Mouse (Mus musculus): ENCODE data around the gene Gpr157. TPM values are rescaled to one million over a fixed set of nuclear protein-coding genes. Genes with fewer than 3 reads are reported as not detected.
A peak's percentile ranks its signal among the peaks of the same experiment; 100 is the strongest.
"Not testable (repeated sequence)": the region's sequence is repeated elsewhere in the genome, so short reads cannot be mapped to it uniquely, and the experiment has no call there.

Gene Gpr157
- 1 to 10 TPM; 1.0 to 1.6 TPM for total RNA-seq (2021)
- long read RNA-seq, result 0 reads

DNA sequence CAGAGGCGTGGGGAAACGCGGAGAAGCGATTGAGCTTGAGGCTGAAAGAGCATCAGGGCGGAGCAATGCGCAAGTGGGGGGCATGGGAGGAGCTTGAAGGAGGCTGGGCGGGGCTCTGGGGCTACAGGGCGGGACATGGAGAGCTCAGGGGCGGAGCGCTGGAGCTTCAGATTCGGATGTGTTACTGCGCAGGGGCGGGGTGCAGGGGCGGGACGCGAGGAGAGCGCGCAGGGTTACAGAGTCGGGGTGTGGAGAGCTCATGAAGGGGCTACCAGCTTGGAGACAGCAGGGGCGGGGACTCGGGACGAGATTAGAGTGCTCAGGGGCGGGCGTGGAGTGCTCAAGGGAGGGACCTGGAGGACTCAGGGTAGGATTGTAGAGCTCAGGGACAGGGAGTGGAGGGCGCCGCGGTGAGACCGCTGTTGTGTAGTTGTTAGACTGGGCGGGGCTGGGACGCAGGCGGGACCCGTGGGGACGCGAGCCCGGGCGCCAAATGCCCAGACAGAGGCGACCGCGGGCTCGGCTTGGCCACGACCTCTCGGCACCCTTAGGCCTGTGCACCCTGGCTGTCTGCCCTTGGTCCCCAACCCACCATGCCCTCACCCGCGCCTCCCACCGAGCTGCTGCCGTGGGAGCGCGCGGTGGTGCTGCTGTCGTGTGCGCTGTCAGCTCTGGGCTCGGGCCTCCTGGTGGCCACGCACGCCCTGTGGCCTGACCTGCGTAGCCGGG is at the start of gene Gpr157:
Gene Gpr157 (plus strand): TSS at position 205 of the 729 bp plus-strand sequence.
- peak; percentile 83 to 87 for DNase-seq (ENCODE audit: low spot score in 2 of 2)

DNA sequence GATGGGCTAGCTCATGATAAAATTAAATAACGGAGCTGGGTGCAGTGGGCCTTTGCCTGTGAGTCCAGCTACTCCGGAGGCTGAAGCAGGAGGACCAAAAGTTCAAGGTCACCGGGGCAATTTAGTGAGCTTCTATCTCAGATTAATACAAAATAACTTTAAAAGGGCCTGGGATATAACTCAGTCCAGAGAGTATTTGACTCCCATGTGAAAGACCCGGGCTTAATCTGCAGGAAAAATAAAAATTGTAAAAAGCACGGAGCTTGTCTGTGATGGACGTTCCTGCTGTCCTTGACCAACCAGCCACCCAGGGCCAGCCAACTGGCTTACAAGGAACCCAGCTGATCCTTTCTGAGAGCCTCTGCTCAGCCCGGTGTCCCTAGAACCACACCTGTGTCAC is 48.6 kb upstream of the Gpr157 start:
- DNase-seq (ENCODE audit: low spot score in 2 of 2), result no peak

DNA sequence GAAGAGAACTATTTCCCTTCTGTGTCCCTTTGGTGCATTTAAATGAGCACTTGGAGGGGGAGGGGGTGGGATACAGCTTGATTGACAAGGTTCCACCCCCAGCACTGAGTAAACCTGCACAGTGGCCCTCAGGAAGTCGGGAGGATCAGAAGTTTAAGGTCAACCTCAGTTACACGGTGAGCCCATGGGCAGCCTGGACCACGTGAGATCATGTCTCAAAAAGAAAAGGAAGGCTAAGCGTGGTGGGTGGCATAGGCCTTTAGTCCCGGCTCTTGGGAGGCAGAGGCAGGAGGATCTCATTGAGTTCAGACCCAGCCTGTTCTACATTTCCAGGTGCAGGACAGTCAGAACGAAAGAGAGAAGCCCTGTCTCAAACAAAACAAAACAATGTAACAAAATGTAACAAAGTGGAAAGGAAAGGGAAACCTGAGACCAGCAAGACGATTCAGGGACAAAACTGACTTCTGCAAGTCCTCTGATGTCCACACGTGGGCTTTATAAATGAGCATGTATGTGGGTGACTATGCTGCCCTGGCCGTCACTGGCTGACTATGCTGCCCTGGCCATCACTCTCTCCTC is 47.1 kb upstream of the Gpr157 start:
- DNase-seq (ENCODE audit: low spot score in 2 of 2), result no peak

DNA sequence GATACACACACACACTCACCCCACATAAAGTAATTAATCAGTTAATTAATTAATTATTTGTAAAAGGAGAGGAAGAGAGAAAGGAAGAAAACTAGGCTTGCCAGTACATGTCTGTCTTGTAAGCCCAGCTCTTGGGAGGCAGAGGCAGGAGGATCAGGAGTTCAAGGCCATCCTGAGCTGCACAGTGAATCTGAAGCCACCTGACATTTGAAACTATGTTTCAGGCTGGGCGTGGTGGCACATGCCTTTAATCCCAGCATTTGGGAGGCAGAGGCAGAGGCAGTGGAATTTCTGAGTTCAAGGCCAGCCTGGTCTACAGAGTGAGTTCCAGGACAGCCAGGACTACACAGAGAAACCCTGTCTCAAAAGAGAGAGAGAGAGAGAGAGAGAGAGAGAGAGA is 46.3 kb upstream of the Gpr157 start:
- not testable (repeated sequence) for DNase-seq (ENCODE audit: low spot score in 2 of 2)

DNA sequence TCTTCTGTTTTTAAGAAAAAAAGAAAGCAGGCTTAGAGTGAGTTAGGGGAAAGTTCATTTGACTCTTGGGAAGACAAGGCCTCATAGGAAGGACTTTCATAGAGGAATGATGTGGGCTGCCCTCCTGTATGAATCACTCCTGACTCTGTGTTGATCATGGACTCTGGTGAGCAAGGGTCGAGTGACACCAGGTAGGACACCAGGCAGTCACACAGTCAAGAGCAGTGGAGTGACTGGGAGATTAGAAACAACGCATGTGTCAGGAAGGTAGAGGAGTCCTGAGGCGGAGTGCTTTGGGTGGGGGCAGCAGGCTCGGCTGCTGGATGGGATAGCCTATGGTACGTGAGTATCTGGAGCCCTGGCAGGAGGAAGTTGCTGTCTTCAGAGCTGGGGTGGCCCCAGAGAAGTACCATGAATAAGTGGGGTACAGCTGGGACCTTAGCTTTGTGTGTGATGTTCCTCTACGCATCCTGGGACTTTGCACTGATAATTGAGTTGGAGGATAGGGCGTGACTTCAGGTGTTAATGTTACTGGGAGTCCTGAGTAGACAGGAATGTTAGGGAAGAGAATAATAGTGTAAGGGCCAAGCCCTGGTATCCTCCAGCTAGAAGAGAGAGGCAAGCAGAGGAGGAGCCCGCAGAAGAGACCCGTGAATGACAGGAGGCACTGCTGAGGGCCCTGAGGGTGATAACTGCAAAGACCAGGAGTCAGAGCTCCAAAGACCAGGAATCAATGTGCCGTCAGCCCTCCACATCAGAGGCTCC is 45.6 kb upstream of the Gpr157 start:
- no peak for DNase-seq (ENCODE audit: low spot score in 2 of 2)

DNA sequence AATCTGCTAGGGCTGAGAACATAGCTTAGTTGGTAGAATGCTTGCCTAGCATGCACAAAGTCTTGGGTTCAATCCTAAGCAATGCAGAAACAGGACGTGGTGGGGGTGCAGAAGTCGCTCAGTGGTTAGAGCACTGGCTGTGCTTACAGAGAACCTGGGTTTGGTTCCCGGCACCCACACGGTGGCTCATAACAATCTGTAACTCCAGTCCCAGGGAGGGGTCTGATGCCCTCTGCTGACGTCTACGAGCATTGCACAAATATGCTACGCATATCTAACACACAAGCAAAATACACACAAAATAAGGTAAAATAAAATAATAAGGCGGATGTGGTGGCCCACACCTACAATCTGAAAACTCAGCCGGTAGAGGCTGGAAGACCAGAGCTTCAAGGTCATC is 43.6 kb upstream of the Gpr157 start:
- DNase-seq (ENCODE audit: low spot score in 2 of 2), result no peak

DNA sequence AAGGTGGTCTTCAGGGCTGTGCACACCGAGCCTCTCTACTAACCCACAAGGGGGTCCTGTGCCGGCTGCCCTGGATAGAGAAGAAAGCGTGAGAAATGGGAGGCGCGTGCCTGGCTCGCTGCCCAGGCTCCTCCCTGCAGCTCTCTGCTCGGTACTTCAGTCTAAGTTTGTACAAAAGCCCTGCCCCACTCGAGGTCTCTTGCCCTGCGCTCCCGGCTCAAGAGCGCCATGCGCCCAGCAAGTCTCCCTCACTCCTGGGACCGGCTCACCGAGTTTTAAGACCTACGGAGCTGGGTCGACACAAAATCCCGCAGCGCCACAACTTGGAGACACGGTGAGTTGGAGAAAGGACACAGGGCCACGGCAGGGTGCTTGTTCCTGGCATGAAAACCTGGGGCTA is 39.1 kb upstream of the Gpr157 start:
- no peak for DNase-seq (ENCODE audit: low spot score in 2 of 2)

DNA sequence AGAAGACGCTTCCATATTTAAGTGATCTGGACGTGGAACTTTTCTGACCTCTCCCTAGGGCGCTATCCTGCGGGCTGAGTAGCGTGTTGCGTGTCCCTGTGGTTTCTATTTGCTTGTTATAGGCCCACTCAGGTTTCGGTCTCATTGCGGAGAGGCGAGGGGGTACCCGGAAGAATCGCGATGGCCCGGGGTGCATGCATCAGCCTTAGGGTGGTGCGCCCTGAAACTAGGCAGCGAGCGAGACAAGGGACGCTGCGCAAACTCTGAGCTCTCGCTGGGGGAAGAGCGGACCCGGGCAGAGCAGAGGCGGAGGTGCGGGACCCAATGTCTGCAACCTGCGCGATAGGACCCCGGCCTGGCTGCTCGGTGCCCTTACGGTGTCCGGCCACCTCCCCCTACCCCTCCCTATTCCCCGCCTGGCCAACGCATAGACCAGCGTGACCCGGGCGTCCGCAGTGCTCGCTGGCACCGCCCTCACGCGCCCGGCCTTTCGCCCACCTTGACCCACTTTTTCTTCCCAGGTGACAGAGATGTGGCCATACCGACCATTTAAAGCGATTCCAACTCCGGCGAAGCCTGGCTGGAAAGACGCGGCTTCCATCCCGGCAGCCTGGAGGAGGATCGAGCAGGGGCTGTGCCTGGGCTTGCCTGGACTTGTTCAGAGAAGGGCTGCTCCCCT is 38.5 kb upstream of the Gpr157 start:
- DNase-seq (ENCODE audit: low spot score in 2 of 2), result no peak

DNA sequence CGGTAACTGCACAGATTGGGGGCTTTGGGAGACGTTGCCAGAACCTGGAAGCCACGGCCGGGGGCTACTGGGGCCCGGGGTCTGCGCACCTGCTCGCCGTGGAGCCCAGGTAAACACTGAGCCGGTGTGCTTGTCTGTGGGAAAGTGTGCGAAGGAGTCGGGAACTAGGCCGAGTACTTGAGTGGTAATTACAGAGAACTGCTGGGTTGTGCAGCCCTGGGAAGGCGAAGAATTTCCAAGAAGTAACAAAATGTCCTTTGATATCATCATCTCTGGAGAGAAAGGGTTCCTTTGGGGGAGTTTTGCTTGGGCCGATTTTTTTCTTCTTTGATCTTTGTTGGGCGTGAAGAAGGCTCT is 38.0 kb upstream of the Gpr157 start:
- no peak for DNase-seq (ENCODE audit: low spot score in 2 of 2)

DNA sequence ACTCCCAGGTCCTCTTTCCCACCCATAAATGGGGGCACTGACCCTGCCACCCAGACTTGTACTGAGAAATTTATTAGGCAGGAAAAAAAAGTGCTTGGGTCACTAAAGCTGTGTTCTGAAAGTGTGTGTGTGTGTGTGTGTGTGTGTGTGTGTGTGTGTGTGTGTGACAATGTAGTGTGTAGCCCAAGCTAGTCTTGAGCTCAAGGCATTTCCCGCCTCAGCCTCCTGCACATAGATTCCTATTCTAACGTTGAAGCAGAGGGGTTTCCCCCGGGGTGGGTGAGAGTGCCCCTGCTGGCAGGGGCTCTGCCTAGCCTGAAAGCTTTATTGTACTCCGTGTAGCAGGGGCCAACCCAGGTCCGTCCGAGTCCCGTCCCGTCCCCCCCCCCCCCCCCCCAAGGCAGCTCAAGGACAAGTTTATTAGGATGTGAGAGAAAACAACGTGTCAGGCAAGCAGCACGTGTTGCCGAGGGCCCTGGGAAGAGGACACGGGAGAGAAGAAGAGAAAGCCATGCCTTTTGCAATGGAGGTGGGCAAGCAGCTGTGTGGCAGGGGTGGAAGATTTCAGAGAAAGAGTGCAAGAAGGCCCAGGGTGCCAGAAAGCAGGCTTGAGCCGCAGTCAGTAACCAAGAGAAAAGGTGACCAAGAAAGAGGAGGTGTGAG is 37.5 kb upstream of the Gpr157 start:
- no peak for DNase-seq (ENCODE audit: low spot score in 2 of 2)

DNA sequence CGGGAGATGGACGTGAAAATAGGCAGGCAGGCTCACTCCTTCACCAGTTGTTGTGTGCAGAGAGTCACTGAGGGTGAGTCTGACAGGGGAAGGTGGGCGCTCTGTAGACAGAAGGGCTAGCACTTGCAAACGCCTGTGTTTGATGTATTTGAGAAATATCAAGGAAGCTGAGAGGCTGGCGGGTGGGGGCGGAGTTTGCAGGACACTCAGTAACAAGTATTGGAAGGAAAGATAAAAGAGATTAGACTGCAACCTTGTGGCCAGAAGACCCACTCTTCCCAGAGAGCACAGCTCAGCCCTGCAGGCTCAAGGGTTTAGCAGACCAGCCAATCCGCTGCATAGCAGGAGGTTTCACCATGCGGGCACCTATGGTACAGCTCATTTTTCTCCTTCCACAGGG is 35.7 kb upstream of the Gpr157 start:
- no peak for DNase-seq (ENCODE audit: low spot score in 2 of 2)

DNA sequence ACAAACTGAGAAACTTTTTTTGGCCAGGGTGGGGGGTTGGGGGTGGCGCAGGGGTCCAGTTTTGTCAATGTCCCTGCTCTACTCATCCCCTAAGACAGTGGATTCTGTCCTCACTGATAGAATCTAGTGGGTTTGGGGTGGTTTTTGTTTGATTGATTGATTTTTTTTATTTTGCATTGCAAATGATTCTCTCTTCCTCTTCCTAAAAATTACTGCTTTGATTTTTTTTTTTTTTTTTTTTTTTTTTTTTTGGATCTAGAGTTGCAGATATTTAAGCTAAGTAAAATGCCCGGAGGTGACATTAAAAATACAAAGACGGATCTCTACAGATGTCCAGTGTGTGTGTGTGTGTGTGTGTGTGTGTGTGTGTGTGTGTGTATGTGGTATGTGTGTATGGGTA is 34.8 kb upstream of the Gpr157 start:
- no peak for DNase-seq (ENCODE audit: low spot score in 2 of 2)

DNA sequence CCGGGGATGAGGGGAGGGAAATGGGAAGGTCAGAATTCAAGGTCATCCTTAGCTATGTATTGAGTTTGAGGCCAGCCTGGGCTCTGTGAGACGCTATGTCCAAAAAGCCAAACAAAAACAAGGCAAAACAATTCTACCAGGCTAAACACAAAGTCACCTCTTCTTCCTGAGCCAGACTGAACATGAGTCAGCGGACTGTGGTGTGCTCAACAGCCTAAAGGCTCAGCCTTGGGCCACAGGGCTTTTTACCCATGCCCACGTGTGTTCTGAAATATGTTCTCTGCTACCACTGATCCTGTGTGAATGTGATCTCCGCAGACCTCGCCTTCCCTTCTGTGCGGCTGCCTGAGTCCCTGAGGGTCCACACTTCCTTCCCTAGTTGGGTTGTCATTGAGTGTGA is 31.0 kb upstream of the Gpr157 start:
- DNase-seq (ENCODE audit: low spot score in 2 of 2), result no peak

DNA sequence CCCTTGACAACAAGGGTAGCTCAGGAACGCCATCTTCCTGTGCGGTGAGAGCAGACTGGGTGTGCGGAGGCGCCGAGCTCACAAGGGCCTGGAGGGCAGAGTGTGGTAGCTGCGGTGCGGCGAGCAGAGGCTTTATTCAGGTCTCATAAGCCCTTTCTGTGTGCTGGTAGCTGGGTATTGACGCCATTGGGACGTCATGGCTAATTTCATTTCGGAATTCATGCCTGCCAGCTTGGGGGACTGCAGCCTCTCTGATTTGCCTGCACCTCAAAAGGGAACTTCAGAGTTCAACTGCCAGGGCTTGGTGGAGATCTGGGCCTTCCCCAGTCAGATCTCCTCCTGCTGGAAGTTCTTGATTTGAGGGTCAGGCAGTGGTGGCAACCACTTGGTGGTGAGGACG is 29.4 kb upstream of the Gpr157 start:
- DNase-seq (ENCODE audit: low spot score in 2 of 2), result no peak

DNA sequence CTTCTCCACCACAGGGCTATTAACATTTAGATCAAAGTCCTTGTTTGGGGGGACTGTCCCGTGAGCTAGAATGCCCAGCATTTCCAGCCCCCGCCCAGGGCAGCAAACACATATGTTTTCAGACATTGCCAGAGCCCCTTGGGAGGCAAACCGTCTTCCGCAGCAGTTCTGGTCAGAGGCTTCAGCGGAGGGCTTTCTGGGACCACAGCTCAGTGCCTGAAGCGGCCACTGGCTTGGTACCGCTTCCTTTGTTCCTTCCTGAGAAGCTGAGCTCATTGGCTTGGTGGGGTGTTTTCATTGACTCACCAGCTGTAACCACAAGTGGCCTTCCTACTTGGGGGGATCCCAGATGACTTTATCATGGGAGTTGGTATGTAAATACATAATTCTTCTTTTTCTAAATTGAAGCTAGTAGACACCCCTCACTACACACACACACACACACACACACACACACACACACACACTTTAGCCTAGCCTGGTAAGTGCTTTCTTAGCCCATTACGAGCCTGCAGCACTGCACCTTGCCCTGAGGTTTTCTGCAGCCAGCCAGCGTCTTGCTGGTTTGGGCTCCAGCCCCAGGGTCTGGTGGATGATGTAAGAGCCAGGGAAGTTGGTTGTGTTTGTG is 27.2 kb upstream of the Gpr157 start:
- DNase-seq (ENCODE audit: low spot score in 2 of 2), result no peak

DNA sequence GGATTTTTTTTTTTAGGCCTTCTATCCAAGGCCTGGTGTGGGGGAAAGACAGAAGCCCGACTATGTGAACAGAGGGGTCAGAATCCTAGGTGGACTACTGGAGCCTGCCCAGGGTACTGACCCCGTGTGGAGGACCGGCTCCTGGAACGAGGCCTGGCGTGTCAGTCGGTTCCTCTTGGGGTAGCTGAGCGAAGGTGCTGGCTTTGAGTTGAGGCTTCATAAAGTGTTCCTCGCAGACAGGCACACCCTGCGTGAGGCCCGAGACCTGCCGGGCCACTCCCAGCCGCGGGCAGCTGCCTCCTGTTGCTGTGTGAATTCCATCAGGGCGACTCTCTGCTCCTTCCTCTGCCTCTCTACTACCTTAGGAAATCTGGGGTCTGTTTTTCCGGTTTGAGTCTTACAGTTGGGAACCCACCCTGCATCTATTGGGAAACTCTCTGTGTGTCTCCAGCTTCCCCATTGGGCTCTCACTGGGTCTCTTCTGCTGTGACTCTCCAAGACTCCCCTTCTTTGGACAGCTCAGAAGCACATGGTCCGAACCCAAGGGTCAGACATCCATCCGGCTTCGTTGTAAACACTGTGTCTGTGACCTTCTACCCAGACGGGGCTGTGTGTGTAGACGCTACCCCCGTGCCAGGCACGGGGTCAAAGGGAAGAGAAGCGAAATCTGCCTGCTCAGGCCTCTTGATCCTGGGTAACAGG is 26.5 kb upstream of the Gpr157 start:
- DNase-seq (ENCODE audit: low spot score in 2 of 2), result no peak

DNA sequence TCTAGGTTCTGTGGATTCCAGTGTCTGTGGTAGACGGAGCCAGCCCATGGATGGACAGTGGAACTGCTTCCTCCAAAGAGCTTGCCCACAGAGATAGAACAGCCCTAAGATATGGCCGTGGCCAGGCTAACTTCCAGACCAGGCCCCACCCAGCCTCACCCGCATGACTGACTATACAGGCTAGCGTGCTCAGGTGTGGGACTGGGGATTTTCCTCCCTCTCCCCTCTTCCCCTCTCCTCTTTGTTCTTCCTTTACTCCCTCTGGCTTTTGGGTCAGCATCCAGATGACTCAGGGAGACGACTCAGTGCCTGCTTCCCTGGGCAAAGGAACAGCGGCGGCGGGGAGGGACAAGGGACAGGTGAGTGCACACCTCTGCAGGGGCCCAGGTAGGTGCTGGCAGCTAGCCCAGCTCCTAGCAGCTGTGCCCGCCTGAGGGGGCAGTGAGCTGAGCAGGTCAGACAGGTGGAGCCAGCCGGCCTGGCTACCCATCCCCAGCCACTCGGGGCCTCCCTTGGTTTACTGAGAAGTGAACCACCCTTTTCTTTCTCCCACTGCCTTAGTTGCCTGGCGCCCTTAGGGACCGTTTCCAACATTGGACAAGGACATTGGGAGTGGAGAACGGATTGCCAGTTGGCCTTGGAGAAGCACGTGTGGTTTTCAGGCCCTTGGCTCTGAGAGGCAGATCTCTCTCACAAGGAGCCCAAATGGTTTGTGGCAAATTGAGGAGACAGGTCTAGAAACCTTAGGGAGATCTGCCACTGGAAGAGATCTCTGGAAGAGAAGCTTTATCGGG is 25.5 kb upstream of the Gpr157 start:
- no peak for DNase-seq (ENCODE audit: low spot score in 2 of 2)

DNA sequence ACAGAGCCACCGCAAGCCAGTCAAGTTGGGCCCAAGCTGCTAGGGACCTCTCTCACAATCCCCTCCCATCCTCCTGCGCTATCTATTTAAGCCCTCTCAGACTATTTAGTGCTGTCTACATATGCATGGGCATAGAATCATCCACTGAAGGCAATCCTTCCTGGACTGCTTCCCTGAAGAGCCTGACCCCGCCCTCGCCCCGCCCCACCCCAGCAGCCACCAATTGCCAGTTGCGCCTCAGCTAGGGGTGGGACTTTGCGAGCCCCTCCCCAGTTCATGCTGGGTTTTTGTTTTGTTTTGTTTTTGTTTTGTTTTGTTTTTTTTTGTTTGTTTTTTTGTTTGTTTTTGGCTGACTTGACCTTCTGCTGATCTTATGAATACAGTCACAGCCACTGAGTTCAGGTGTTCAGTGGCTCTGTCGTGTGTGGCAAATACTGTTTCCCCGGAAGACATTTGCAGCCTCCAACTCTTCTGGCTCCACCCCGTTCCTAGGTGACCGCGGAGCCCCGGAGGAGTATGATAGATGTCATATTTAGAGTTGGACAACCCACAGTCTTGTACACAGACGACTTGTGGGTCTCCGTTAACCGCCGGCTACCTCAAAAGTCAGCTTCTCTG is 20.4 kb upstream of the Gpr157 start:
- no peak for DNase-seq (ENCODE audit: low spot score in 2 of 2)

DNA sequence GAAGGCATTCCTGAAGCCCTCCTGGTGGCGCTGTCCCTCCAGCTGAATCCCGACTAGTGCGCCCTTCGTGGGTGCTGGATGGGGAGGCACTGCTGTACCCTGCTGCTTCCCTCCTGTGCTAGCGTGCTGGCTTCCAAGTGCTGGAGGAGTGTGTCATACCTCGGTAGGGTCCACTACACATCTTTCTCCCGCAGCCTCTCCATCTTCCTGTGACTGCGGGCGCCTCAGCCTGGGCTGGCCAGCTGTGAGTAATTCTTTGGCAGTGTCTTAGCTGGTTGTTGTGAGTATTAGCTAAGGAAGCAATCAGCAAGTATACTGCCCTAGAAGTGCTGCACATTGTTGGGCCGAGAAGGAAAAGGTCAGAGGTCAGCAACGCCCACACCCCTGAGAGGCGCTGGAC is 18.9 kb upstream of the Gpr157 start:
- DNase-seq (ENCODE audit: low spot score in 2 of 2), result no peak
